Mouse (Mus musculus) stomach, postnatal 0 days (tissue): ENCODE measurements around the gene Mroh7.

Source experiments
- CTCF ChIP-seq: IDR thresholded peaks from 2 replicates; pipeline ENCODE4 v1.5.1; 2016; ENCODE audit warnings: antibody characterized with exemption, low read depth, mild to moderate bottlenecking, moderate library complexity
- EP300 ChIP-seq: optimal IDR thresholded peaks from 2 replicates; pipeline ENCODE3; 2016; ENCODE audit warnings: antibody characterized with exemption

GRCm38 (mm10) chr4:106688636-106689296 is 42.0 kb downstream of the Mroh7 start:
- TF ChIP-seq EP300 (no peak), CTCF (no peak)
